Mouse (Mus musculus): Measurements from ENCODE around the gene Il33. TPM values are rescaled to one million over a fixed set of nuclear protein-coding genes. Genes with fewer than 3 reads are reported as not detected.

Il33 gene
- total and polyA plus RNA-seq, 2 experiments from 2014 or later = 1.2 to 1.6 TPM

DNA sequence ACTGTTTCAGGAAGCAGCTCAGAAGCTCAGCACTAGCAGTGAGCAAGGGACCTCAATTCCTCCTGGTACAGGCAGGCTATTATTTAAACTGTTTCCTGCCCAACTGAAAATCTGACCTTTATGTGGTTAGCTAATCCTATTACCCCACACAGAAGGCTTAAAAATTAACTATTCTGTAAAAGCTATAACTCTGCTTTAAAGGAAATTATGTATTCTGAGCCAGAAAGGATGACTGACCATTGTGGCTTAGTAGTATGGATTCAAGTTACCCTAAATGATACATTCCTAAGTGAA lies 21.5 kb downstream of the Il33 start:
- Histone ChIP-seq H3K4me3 (ENCODE audit: low read depth, low read length) (no peak overlapping the region), H3K27me3 (ENCODE audit: insufficient read depth, low read length) (no peaks in the 10 kb centered on the region), H3K36me3 (ENCODE audit: insufficient read depth) (no peaks in the 10 kb centered on the region), H3K9me3 (ENCODE audit: low read length) (no peaks in the 10 kb centered on the region), H3K27ac (ENCODE audit: low read depth, low read length) (no peak overlapping the region), H3K4me2 (ENCODE audit: low read depth) (no peak overlapping the region), H3K4me1 (ENCODE audit: insufficient read depth) (peaks cover 6% of the 10 kb centered on the region; the same call in 1 of the 2 replicates), H3K9ac (no peak overlapping the region)
- ATAC-seq (no peak), DNase-seq (no peak)
- no peak for TF ChIP-seq CTCF (IDR thresholded peaks at IDR 0.05; ENCODE audit: low read depth)

DNA sequence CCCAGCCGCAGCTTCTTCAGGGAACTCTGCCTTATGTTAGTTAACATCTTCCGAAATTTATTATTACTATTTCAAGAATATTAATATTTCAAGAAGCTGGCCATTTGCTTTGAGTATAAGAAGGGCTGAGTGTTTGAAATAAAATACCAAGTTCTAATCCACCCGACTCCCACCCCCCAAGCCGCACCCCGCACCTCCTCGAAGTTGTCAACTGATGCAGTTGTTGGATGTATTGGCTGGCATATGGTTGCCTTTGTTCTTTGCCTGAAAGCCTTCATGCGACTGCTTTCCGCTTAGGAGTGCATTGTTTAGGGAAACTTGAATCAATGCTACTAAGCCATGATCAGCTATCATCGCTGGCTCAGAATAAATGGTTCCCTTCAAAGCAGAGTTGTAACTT lies 22.1 kb downstream of the Il33 start:
- ATAC-seq = no peak
- Histone ChIP-seq H3K4me2 (ENCODE audit: low read depth) (no peak overlapping the region), H3K27ac (ENCODE audit: low read depth, low read length) (no peak overlapping the region)

DNA sequence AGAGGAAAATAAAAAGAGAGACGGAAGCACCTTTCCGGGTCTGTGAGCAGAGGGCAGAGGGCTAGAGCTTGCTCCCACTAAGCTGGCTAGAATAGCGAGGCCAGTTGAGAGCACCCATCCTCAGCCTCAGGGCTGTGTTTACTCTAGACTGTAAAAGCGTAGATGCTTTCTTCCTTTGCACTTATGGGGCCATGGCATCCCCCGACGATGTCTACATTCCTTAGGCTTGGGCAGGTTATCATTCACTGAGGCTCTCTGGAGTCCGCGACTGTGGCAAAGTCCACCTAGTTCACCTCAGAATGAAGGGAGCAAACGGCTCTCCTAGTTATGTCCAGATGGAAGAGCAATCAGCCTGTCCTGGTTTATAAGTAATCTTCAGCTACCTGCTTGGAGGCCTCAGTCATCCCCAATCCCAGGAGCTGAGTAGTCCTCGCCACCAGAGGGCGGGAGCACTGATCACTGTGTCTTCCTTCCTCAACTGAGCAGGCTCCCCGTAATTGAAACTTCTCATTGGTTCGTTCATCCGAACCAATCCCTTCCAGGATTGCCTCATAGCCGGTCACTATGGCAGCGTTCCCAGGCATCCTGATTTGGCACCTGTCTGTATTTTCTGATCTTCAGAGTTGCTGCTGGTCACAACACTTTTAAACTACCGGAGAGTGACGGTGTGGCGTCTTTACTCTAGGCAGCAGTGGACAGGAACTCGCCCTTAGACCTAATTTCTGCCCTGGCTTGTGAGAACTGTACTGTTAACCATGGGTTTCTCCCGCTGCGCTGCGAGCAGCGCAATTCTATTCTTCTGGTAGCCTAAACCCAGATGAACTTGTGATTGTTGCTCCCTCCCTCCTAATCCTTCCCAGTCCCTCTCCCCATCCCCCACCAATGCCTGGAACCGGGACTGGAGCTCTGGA lies 23.2 kb downstream of the Il33 start:
- 28% methylated on average over 25 of the region's 25 CpGs for WGBS
- Histone ChIP-seq H3K36me3 (ENCODE audit: insufficient read depth) (no peaks in the 10 kb centered on the region), H3K4me1 (ENCODE audit: insufficient read depth) (peaks cover 6% of the 10 kb centered on the region; the same call in 1 of the 2 replicates), H3K4me3 (ENCODE audit: low read depth, low read length) (peak overlapping the region; percentile 23), H3K4me2 (ENCODE audit: low read depth) (peak overlapping the region; percentile 51), H3K27ac (ENCODE audit: low read depth, low read length) (no peak overlapping the region), H3K9me3 (ENCODE audit: low read length) (no peaks in the 10 kb centered on the region), H3K27me3 (ENCODE audit: insufficient read depth, low read length) (no peaks in the 10 kb centered on the region), H3K9ac (no peak overlapping the region)
- DNase-seq (peak; percentile 77), ATAC-seq (peak; percentile 98)
- TF ChIP-seq CTCF (IDR thresholded peaks at IDR 0.05; ENCODE audit: low read depth) = peak; percentile 74

More for the DNA sequence above, 22.1 kb downstream of the Il33 start:
- no peak overlapping the region for H3K4me3 ChIP-seq (ENCODE audit: low read depth, low read length)
- no peak for TF ChIP-seq CTCF (IDR thresholded peaks at IDR 0.05; ENCODE audit: low read depth)
- WGBS = 67% methylated on average over 9 of the region's 9 CpGs
- H3K9me3 ChIP-seq (ENCODE audit: low read length) = no peaks in the 10 kb centered on the region
- H3K27me3 ChIP-seq (ENCODE audit: insufficient read depth, low read length) = no peaks in the 10 kb centered on the region
- H3K9ac ChIP-seq = no peak overlapping the region
- H3K4me1 ChIP-seq (ENCODE audit: insufficient read depth) = peaks cover 6% of the 10 kb centered on the region; the same call in 1 of the 2 replicates
- H3K36me3 ChIP-seq (ENCODE audit: insufficient read depth) = no peaks in the 10 kb centered on the region
- DNase-seq = no peak

DNA sequence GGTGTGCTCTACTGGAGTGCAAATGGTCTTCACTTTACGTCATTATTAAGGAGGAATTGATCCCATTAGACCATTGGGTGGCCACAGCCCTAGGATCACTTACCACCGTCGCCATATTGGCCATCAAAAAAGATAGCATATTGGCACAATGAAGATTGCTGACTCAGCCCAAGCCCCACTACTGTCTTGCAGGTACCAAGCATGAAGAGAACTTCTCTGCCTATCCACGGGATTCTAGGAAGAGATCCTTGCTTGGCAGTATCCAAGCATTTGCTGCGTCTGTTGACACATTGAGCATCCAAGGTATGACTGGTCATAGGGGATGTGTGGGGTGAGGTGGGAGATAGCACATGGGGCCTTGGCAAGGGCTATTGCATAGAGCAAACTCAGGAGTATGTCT lies 27.6 kb downstream of the Il33 start:
- Histone ChIP-seq H3K4me3 (ENCODE audit: low read depth, low read length) (no peak overlapping the region), H3K4me1 (ENCODE audit: insufficient read depth) (peaks cover 6% of the 10 kb centered on the region; the same call in 1 of the 2 replicates), H3K36me3 (ENCODE audit: insufficient read depth) (no peaks in the 10 kb centered on the region), H3K27me3 (ENCODE audit: insufficient read depth, low read length) (no peaks in the 10 kb centered on the region), H3K4me2 (ENCODE audit: low read depth) (no peak overlapping the region), H3K27ac (ENCODE audit: low read depth, low read length) (no peak overlapping the region), H3K9ac (no peak overlapping the region), H3K9me3 (ENCODE audit: low read length) (no peaks in the 10 kb centered on the region)
- WGBS = 90% methylated on average over 5 of the region's 5 CpGs
- TF ChIP-seq CTCF (IDR thresholded peaks at IDR 0.05; ENCODE audit: low read depth) = no peak
- DNase-seq (no peak), ATAC-seq (no peak)

DNA sequence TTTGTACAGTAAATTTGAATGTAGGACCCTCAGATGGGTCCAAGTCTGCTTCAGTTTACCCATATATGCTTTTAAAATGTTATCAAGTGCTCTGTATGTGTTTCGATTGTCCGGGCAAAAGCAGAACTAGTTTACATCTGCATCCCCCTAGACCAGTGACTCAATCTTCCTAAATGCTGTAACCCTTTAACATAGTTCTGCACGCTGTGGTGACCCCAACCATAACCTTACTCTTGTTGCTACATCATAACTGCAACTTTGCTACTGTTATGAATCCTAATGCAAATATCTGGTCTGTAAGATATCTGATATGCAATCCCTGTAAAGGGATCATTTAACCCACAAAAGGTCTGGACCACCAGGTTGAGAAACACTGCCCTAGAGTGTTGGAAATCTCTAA lies 28.9 kb downstream of the Il33 start:
- WGBS = 98% methylated on average over 3 of the region's 3 CpGs
- no peak overlapping the region for H3K9ac ChIP-seq
- no peak overlapping the region for H3K4me3 ChIP-seq (ENCODE audit: low read depth, low read length)
- no peak overlapping the region for H3K4me2 ChIP-seq (ENCODE audit: low read depth)
- no peak for ATAC-seq
- H3K27ac ChIP-seq (ENCODE audit: low read depth, low read length) = no peak overlapping the region
- no peak for DNase-seq
- peaks cover 1% of the 10 kb centered on the region; the same call in 1 of the 2 replicates for H3K4me1 ChIP-seq (ENCODE audit: insufficient read depth)
- no peaks in the 10 kb centered on the region for H3K36me3 ChIP-seq (ENCODE audit: insufficient read depth)
- TF ChIP-seq CTCF (IDR thresholded peaks at IDR 0.05; ENCODE audit: low read depth) = no peak
- no peaks in the 10 kb centered on the region for H3K9me3 ChIP-seq (ENCODE audit: low read length)
- H3K27me3 ChIP-seq (ENCODE audit: insufficient read depth, low read length) = no peaks in the 10 kb centered on the region

DNA sequence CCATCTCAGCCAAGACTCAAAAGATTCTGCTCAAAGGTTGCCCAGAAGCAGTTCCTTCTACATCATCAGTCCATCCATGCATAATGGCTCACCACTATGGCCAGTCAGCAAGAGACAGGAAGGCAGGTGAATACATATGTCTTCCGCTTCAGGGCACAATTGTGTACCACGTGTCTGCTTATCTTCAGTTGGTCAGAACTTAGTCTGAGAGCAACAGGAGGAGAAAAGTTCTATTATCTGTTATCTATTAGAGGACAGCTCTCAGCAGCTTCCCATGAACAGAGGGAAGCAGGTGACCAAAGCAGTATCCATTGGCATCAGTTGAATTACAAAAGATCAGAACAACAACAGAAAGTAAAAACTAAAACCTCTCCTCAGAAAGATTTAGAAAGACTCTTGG lies 30.5 kb downstream of the Il33 start:
- 85% methylated on average over 2 of the region's 2 CpGs for WGBS
- no peaks in the 10 kb centered on the region for H3K4me1 ChIP-seq (ENCODE audit: insufficient read depth)
- H3K27me3 ChIP-seq (ENCODE audit: insufficient read depth, low read length) = no peaks in the 10 kb centered on the region
- no peaks in the 10 kb centered on the region for H3K9me3 ChIP-seq (ENCODE audit: low read length)
- no peak for TF ChIP-seq CTCF (IDR thresholded peaks at IDR 0.05; ENCODE audit: low read depth)
- no peak overlapping the region for H3K4me2 ChIP-seq (ENCODE audit: low read depth)
- H3K9ac ChIP-seq = no peak overlapping the region
- no peaks in the 10 kb centered on the region for H3K36me3 ChIP-seq (ENCODE audit: insufficient read depth)
- H3K4me3 ChIP-seq (ENCODE audit: low read depth, low read length) = no peak overlapping the region
- H3K27ac ChIP-seq (ENCODE audit: low read depth, low read length) = no peak overlapping the region
- ATAC-seq (no peak), DNase-seq (no peak)

DNA sequence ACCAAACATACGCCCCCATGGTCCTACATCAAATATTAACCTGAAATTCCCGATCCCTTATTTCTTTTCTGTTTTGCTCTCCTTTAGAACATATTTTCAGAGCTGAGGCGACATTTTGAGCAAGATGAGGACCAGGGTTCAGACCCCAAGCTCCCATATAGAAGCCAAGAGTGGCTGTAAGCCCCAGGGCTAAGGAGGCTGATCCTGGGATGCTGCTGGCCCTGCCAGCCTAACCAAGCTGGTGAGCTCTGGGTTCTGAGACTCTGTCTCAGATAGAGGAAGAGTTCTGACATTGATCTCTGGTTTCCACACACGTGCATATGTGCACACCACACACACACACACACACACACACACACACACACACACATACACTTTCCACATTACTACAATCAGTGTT lies 36.0 kb downstream of the Il33 start:
- H3K9me3 ChIP-seq (ENCODE audit: low read length) = no peaks in the 10 kb centered on the region
- no peak for TF ChIP-seq CTCF (IDR thresholded peaks at IDR 0.05; ENCODE audit: low read depth)
- ATAC-seq (no peak), DNase-seq (no peak)
- no peaks in the 10 kb centered on the region for H3K27me3 ChIP-seq (ENCODE audit: insufficient read depth, low read length)
- H3K4me3 ChIP-seq (ENCODE audit: low read depth, low read length) = no peak overlapping the region
- H3K4me2 ChIP-seq (ENCODE audit: low read depth) = no peak overlapping the region
- H3K36me3 ChIP-seq (ENCODE audit: insufficient read depth) = no peaks in the 10 kb centered on the region
- WGBS = 86% methylated on average over 4 of the region's 4 CpGs
- no peak overlapping the region for H3K27ac ChIP-seq (ENCODE audit: low read depth, low read length)
- H3K9ac ChIP-seq = no peak overlapping the region
- no peaks in the 10 kb centered on the region for H3K4me1 ChIP-seq (ENCODE audit: insufficient read depth)
